In the genomic region with DNA sequence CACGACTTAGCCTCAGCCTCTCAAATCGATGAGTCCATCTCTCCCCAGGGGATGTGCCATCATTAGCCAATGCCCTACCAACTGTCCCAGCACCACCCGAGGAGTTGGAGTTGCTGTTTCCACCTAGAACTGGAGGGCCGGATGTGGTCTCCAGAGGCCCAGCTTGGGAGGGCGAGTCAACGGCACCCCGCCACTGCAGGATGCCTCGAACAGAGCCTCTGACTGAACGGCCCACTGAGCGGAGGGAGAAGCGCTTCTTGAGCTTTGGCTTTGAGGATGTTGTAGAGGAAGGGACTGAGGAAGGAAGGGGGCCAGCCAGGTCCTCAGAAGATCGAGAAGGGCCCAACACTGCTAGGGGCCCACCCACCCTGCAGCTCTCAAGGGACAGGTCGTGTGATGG, we compare ENCODE assay signal across 15 mouse cellular contexts. TPM values are rescaled to one million over a fixed set of nuclear protein-coding genes. Genes with fewer than 3 reads are reported as not detected.
A peak's percentile ranks its signal among the peaks of the same experiment; 100 is the strongest.
DNase-seq lines count a peak whose midpoint lies in the region; TF ChIP-seq lines count a peak whose summit lies in the region.
"Had no signal": no experiment of that assay in that cellular context is flagged by ENCODE, and none has a peak within 500 bp of the region (broad histone marks: within the 10 kb centered on the region; RNA-seq: fewer than 3 reads in every experiment).

No protein-coding gene starts in this region.

- no peak for TF ChIP-seq RAD21 in CH12.LX (IDR thresholded peaks at IDR 0.05; ENCODE audit: low read depth, low read length)

- peaks cover 45 to 52% of the 10 kb centered on the region in 2 experiments for H3K36me3 ChIP-seq in CH12.LX (replicated peaks in 1 of 2; ENCODE audit: control insufficient read depth in 1 of 2, insufficient read depth in 1 of 2, low read length in 1 of 2)
- H3K36me3 ChIP-seq in spleen, adult 2 months (ENCODE audit: control insufficient read depth, insufficient read depth, low read length), result peaks cover 17% of the 10 kb centered on the region

- no peak for TF ChIP-seq EP300 in CH12.LX (IDR thresholded peaks at IDR 0.05; ENCODE audit: low read length)

- dilution Hi-C loops in CH12.LX (cut with MboI; ENCODE audit: extremely low pct_ligation_motif_present, extremely low pct_unique_long_range_greater_than_20kb, low sequenced_read_pairs), result no loop called here

- H3K4me1 ChIP-seq in CH12.LX (ENCODE audit: control insufficient read depth in 1 of 2, insufficient read depth in 2 of 2), result peaks cover 10 to 71% of the 10 kb centered on the region in 2 experiments
- H3K4me1 ChIP-seq in spleen, adult 2 months (ENCODE audit: control insufficient read depth, insufficient read depth, insufficient read length), result peaks cover 23% of the 10 kb centered on the region; the same call in 1 of the 2 replicates

- peaks cover 13% of the 10 kb centered on the region for H3K79me2 ChIP-seq in CH12.LX (replicated peaks; ENCODE audit: control insufficient read depth, extremely low read depth, insufficient read depth, poor library complexity, severe bottlenecking)

- no peak for TF ChIP-seq CTCF in CH12.LX (conservative IDR thresholded peaks at IDR 0.05 in 1 of 2, IDR thresholded peaks at IDR 0.05 in 1 of 2; ENCODE audit: low read depth in 2 of 2, low read length in 2 of 2)
- TF ChIP-seq CTCF in spleen, adult 2 months (IDR thresholded peaks at IDR 0.05; ENCODE audit: extremely low read depth, insufficient read depth, insufficient read length, insufficient replicate concordance), result no peak

- 9% methylated on average over 13 of the region's 13 CpGs for WGBS in spleen, adult 2 months

- H3K9me3 ChIP-seq in CH12.LX (replicated peaks; ENCODE audit: low read length), result no peaks in the 10 kb centered on the region
- H3K9me3 ChIP-seq: midbrain, embryonic 10.5 days; neural tube, embryonic 12.5 days had no signal

- peak overlapping the region; percentile 27 for H3K27ac ChIP-seq in CH12.LX (ENCODE audit: insufficient read depth, low read depth)
- H3K27ac ChIP-seq in spleen, adult 2 months (ENCODE audit: insufficient read depth, low read length), result peak overlapping the region; percentile 63
- H3K27ac ChIP-seq: liver, embryonic 14.5 days; midbrain, embryonic 10.5 days; neural tube, embryonic 12.5 days; stomach, postnatal 0 days had no signal

- H3K9ac ChIP-seq in CH12.LX (ENCODE audit: insufficient read depth, low read depth), result no peak overlapping the region
- H3K9ac ChIP-seq: liver, embryonic 14.5 days; neural tube, embryonic 12.5 days had no signal

- H3K4me3 ChIP-seq in CH12.LX (replicated peaks in 1 of 3; ENCODE audit: low read depth in 2 of 3, low read length in 2 of 3, poor library complexity in 1 of 3), result peak overlapping the region in 1 of 3 experiments; percentile 70
- H3K4me3 ChIP-seq in spleen, adult 2 months (ENCODE audit: extremely low read depth, insufficient read depth, insufficient read length), result no peak overlapping the region; the same call in 1 of the 2 replicates
- H3K4me3 ChIP-seq: neural tube, embryonic 12.5 days had no signal

- peak; percentile 83 for DNase-seq in CD4-positive helper T cell, adult 2 months (ENCODE audit: low read depth, low spot score)
- DNase-seq in CH12.LX (ENCODE audit: extremely low read depth), result peak; percentile 57
- peak; percentile 39 for DNase-seq in liver
- peak in 1 of 2 experiments; percentile 50 for DNase-seq in spleen, adult 2 months (ENCODE audit: low read depth in 1 of 2, low spot score in 2 of 2)
- DNase-seq in adrenal gland, postnatal 4 days (ENCODE audit: low spot score in 2 of 2), result no peak
- no peak for DNase-seq in cerebellum, postnatal 4 days (ENCODE audit: low spot score in 2 of 2)
- no peak for DNase-seq in embryo, embryonic 10 days (ENCODE audit: low spot score)
- DNase-seq in kidney, adult 9 months, result no peak
- DNase-seq: adrenal gland, postnatal 36 days; cerebellum, postnatal 14 days had no signal

- in situ Hi-C loops in CH12.LX (cut with MboI; ENCODE audit: low pct_ligation_motif_present, low pct_unique_long_range_greater_than_20kb, low sequenced_read_pairs), result loop anchor here (5.0 kb wide), 1 partner anchor 75 kb away; a partner anchor contains a TSS

- no peaks in the 10 kb centered on the region for H3K27me3 ChIP-seq in CH12.LX (replicated peaks)
- H3K27me3 ChIP-seq in spleen, adult 2 months (ENCODE audit: control insufficient read depth, insufficient read depth, low read length), result no peaks in the 10 kb centered on the region
- H3K27me3 ChIP-seq: neural tube, embryonic 12.5 days had no signal

- TF ChIP-seq POLR2A in CH12.LX (IDR thresholded peaks at IDR 0.05; ENCODE audit: low read depth, low read length), result peak; percentile 26; the same call in 1 of the 2 replicates
- no peak for TF ChIP-seq POLR2A in spleen, adult 2 months (IDR thresholded peaks at IDR 0.05; ENCODE audit: low read depth, low read length)

- 0 out of 2 replicates have a peak overlapping the region, but pooled peaks have one; percentile 4 for H3K4me2 ChIP-seq in CH12.LX (ENCODE audit: insufficient read depth, low read depth, poor library complexity, severe bottlenecking)
- H3K4me2 ChIP-seq: neural tube, embryonic 12.5 days had no signal

TF ChIP-seq in CH12.LX, 34 proteins besides CTCF, POLR2A, EP300 and RAD21:
- TF ChIP-seq ETS1 (conservative IDR thresholded peaks at IDR 0.05; ENCODE audit: low read depth, low read length) (0 out of 2 replicates have a peak, but pooled peaks have one; percentile 12), NRF1 (IDR thresholded peaks at IDR 0.05; ENCODE audit: low read depth, low read length) (no peak), BHLHE40 (IDR thresholded peaks at IDR 0.05; ENCODE audit: low read depth, low read length) (peak; percentile 44)

RNA-seq across cellular contexts. Expression of a gene that starts 2.9 kb away (rescaled TPM):
- total RNA-seq in CH12.LX (2012; rRNA removed) (11.8 and 13.4 TPM in 2 replicates), CH12.LX (2014; rRNA removed) (5.2 and 5.5 TPM in 2 replicates)
- 31.3 and 34.1 TPM in 2 replicates for polyA plus RNA-seq in CH12.LX (2012; ENCODE audit: insufficient read length, low read depth)
- 53.4 and 67.4 TPM in 2 replicates for polyA plus RNA-seq in spleen, adult 2 months (2012; rRNA removed)
- total RNA-seq in adrenal gland, postnatal 4 days (2021), result 10 to 100 TPM; 59.2 to 60.9 TPM

RNA-seq across cellular contexts. Expression of a gene that starts 9.4 kb away (rescaled TPM):
- total RNA-seq in CH12.LX (2012; rRNA removed), result 0.25 and 0.38 TPM in 2 replicates
- not detected in 2 replicates for total RNA-seq in CH12.LX (2014; rRNA removed)
- polyA plus RNA-seq in CH12.LX (2012; ENCODE audit: insufficient read length, low read depth), result 0.74 and 0.75 TPM in 2 replicates
- polyA plus RNA-seq in spleen, adult 2 months (2012; rRNA removed), result 2.4 and 2.6 TPM in 2 replicates
- 100 to 1,000 TPM in 1 of 2 experiments, 10 to 100 TPM in 1; 56.9 to 145 TPM for total RNA-seq in adrenal gland, postnatal 4 days (2021)
- polyA plus RNA-seq: forebrain, embryonic 11.5 days had no signal

RNA-seq across cellular contexts. Expression of a gene that starts 14.9 kb away (rescaled TPM):
- 156 and 183 TPM in 2 replicates for total RNA-seq in CH12.LX (2012; rRNA removed)
- total RNA-seq in CH12.LX (2014; rRNA removed), result 115 and 123 TPM in 2 replicates
- polyA plus RNA-seq in CH12.LX (2012; ENCODE audit: insufficient read length, low read depth), result 219 and 224 TPM in 2 replicates
- polyA plus RNA-seq in spleen, adult 2 months (2012; rRNA removed), result 51.8 and 58.1 TPM in 2 replicates
- total RNA-seq in adrenal gland, postnatal 4 days (2021), result 100 to 1,000 TPM; 158 to 166 TPM

RNA-seq across cellular contexts. Expression of a gene that starts 30.9 kb away (rescaled TPM):
- total RNA-seq in CH12.LX (2012; rRNA removed), result 42.4 and 64.2 TPM in 2 replicates
- 16.5 and 18.8 TPM in 2 replicates for total RNA-seq in CH12.LX (2014; rRNA removed)
- polyA plus RNA-seq in CH12.LX (2012; ENCODE audit: insufficient read length, low read depth), result 104 and 122 TPM in 2 replicates
- polyA plus RNA-seq in spleen, adult 2 months (2012; rRNA removed), result 208 and 311 TPM in 2 replicates
- total RNA-seq in adrenal gland, postnatal 4 days (2021), result 100 to 1,000 TPM; 109 to 127 TPM

RNA-seq across cellular contexts. Expression of a gene that starts 43.7 kb away (rescaled TPM):
- total RNA-seq in CH12.LX (2012; rRNA removed) (38.5 and 40.3 TPM in 2 replicates), CH12.LX (2014; rRNA removed) (35.7 and 42.6 TPM in 2 replicates)
- polyA plus RNA-seq in CH12.LX (2012; ENCODE audit: insufficient read length, low read depth), result 33.7 and 36.6 TPM in 2 replicates
- polyA plus RNA-seq in spleen, adult 2 months (2012; rRNA removed), result 60.3 and 73.9 TPM in 2 replicates
- total RNA-seq in adrenal gland, postnatal 4 days (2021), result 10 to 100 TPM; 52.1 to 63.2 TPM

Comparison
In these comparisons a context has a peak if more than half of its experiments do, and no peak if none do; other contexts are left out.
1. DNase-seq: peak in CD4-positive helper T cell, adult 2 months (single experiment), CH12.LX (single experiment) and liver (single experiment); none in adrenal gland, postnatal 4 days (0 of 2), cerebellum, postnatal 4 days (0 of 2), embryo, embryonic 10 days (single experiment) and kidney, adult 9 months (single experiment).
2. RNA of a gene that starts 2.9 kb away (total RNA-seq): 59.2 to 60.9 TPM in adrenal gland, postnatal 4 days; 5.2 to 13.4 TPM in CH12.LX; every median in the first group is over 4 times any median in the second.
3. RNA of a gene that starts 9.4 kb away (total RNA-seq): 56.9 to 145 TPM in adrenal gland, postnatal 4 days; 0.25 to 0.38 TPM in CH12.LX; every median in the first group is over 10 times any median in the second.